In the genomic region with DNA sequence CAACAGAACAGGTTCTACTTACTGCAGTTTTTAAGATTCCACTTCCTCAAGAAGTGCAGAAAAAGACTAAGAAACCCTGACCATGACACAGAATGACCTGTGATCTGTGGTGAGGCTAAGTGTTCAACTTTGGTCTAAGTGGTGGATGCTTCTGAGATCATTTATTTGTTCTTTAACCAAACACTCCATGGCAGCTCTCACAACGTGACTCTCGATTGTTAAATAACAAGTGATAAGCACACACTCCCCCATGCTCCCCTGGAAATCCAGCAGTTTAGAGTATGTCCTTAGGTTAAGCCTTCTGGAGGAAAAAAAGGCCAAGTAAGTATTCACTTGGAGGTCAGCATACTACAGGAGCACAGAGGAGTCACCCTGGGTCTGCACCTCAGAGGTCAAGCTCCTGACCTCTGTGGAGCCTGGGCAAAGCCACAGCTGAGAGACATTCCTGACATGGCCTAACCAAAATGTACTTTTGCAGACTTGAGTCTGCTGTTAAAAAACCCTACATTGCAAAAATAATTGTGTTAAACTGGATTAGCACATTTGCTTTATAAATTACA, we compare ENCODE assay signal across 29 mouse cellular contexts. TPM values are rescaled to one million over a fixed set of nuclear protein-coding genes. Genes with fewer than 3 reads are reported as not detected.
DNase-seq lines count a peak whose midpoint lies in the region; ATAC-seq and TF ChIP-seq lines count a peak whose summit lies in the region.
"Had no signal": no experiment of that assay in that cellular context is flagged by ENCODE, and none has a peak within 500 bp of the region (broad histone marks: within the 10 kb centered on the region; RNA-seq: fewer than 3 reads in every experiment).

No protein-coding gene starts in this region.

- H3K4me2 ChIP-seq in liver, postnatal 0 days (ENCODE audit: low read depth, low read length) = no peak overlapping the region
- H3K4me2 ChIP-seq in liver, embryonic 12.5 days = no peak overlapping the region
- no peak overlapping the region for H3K4me2 ChIP-seq in midbrain, embryonic 13.5 days (replicated peaks)
- H3K4me2 ChIP-seq: forebrain, embryonic 13.5 days; heart, embryonic 11.5 days; hindbrain, embryonic 15.5 days; limb, embryonic 13.5 days; midbrain, embryonic 15.5 days; neural tube, embryonic 15.5 days; stomach, embryonic 15.5 days had no signal

- H3K9me3 ChIP-seq in heart, embryonic 10.5 days = no peaks in the 10 kb centered on the region
- no peaks in the 10 kb centered on the region for H3K9me3 ChIP-seq in liver, postnatal 0 days (ENCODE audit: low read length)
- no peaks in the 10 kb centered on the region for H3K9me3 ChIP-seq in liver, embryonic 12.5 days (replicated peaks)
- no peaks in the 10 kb centered on the region for H3K9me3 ChIP-seq in midbrain, embryonic 10.5 days (replicated peaks)
- H3K9me3 ChIP-seq in midbrain, embryonic 13.5 days = no peaks in the 10 kb centered on the region
- H3K9me3 ChIP-seq: forebrain, embryonic 13.5 days; hindbrain, embryonic 15.5 days; limb, embryonic 13.5 days; midbrain, embryonic 15.5 days; neural tube, embryonic 15.5 days; stomach, embryonic 15.5 days had no signal

- no peak overlapping the region for H3K9ac ChIP-seq in liver, postnatal 0 days (replicated peaks)
- H3K9ac ChIP-seq in liver, embryonic 12.5 days = no peak overlapping the region
- H3K9ac ChIP-seq in midbrain, embryonic 13.5 days (replicated peaks) = no peak overlapping the region
- H3K9ac ChIP-seq: hindbrain, embryonic 15.5 days; limb, embryonic 13.5 days; liver, embryonic 14.5 days; midbrain, embryonic 15.5 days; neural tube, embryonic 15.5 days; stomach, embryonic 15.5 days had no signal

- H3K27ac ChIP-seq in heart, embryonic 10.5 days = no peak overlapping the region
- H3K27ac ChIP-seq in liver, postnatal 0 days (ENCODE audit: low read depth) = no peak overlapping the region
- no peak overlapping the region for H3K27ac ChIP-seq in liver, embryonic 12.5 days
- no peak overlapping the region for H3K27ac ChIP-seq in midbrain, embryonic 10.5 days (replicated peaks)
- no peak overlapping the region for H3K27ac ChIP-seq in midbrain, embryonic 13.5 days
- H3K27ac ChIP-seq: forebrain, embryonic 13.5 days; hindbrain, embryonic 15.5 days; limb, embryonic 13.5 days; liver, embryonic 14.5 days; midbrain, embryonic 15.5 days; neural tube, embryonic 15.5 days; stomach, embryonic 15.5 days had no signal

- H3K36me3 ChIP-seq in heart, embryonic 10.5 days = peaks cover 22% of the 10 kb centered on the region
- peaks cover 3% of the 10 kb centered on the region; the same call in 1 of the 2 replicates for H3K36me3 ChIP-seq in liver, postnatal 0 days (replicated peaks; ENCODE audit: insufficient read depth, low read length)
- H3K36me3 ChIP-seq in liver, embryonic 12.5 days = peaks cover 7% of the 10 kb centered on the region; the same call in 1 of the 2 replicates
- peaks cover 12% of the 10 kb centered on the region for H3K36me3 ChIP-seq in midbrain, embryonic 10.5 days
- H3K36me3 ChIP-seq in midbrain, embryonic 13.5 days = peaks cover 15% of the 10 kb centered on the region

- intact Hi-C loops in heart, postnatal 14 days (cut with DNase I) = loop anchor here (10.0 kb wide), 1 partner anchor 394 kb away; no protein-coding TSS in a partner anchor

- peak; percentile 30 for DNase-seq in heart, embryonic 10.5 days (ENCODE audit: low spot score)
- DNase-seq in heart, postnatal 14 days = no peak
- DNase-seq in liver, postnatal 0 days = no peak
- peak; percentile 10 for DNase-seq in midbrain, embryonic 10.5 days (ENCODE audit: low spot score)
- peak; percentile 62 for DNase-seq in yolk sac, embryonic 10.5 days (ENCODE audit: low spot score)
- no peak for DNase-seq in testis, postnatal 10 days (ENCODE audit: low spot score)
- DNase-seq: adrenal gland, postnatal 10 days; cerebellum, adult 11 months; cerebellum, adult 9-10 months; cerebellum, postnatal 36 days; gastrocnemius, postnatal 14 days; kidney, adult 8-10 months; kidney, postnatal 14 days; retina, postnatal 1 day; right cerebral cortex, postnatal 14 days; thymus, adult 18-20 months; thymus, postnatal 25 days had no signal

- peaks cover 37% of the 10 kb centered on the region for H3K4me1 ChIP-seq in heart, embryonic 10.5 days
- peaks cover 17% of the 10 kb centered on the region for H3K4me1 ChIP-seq in liver, postnatal 0 days (ENCODE audit: insufficient read depth)
- no peaks in the 10 kb centered on the region for H3K4me1 ChIP-seq in liver, embryonic 12.5 days
- H3K4me1 ChIP-seq in midbrain, embryonic 10.5 days = peaks cover 22% of the 10 kb centered on the region
- 0 out of 2 replicates have a peak, but pooled peaks cover 6% of the 10 kb centered on the region for H3K4me1 ChIP-seq in midbrain, embryonic 13.5 days (replicated peaks)
- H3K4me1 ChIP-seq: limb, embryonic 13.5 days; neural tube, embryonic 15.5 days; stomach, embryonic 15.5 days had no signal

- TF ChIP-seq EP300 in liver, postnatal 0 days (IDR thresholded peaks at IDR 0.05; ENCODE audit: low read depth) = no peak

- H3K4me3 ChIP-seq in heart, embryonic 10.5 days = no peak overlapping the region
- H3K4me3 ChIP-seq in liver, postnatal 0 days (ENCODE audit: low read depth, low read length) = no peak overlapping the region
- H3K4me3 ChIP-seq in liver, embryonic 12.5 days = no peak overlapping the region
- H3K4me3 ChIP-seq in midbrain, embryonic 10.5 days = no peak overlapping the region
- no peak overlapping the region for H3K4me3 ChIP-seq in midbrain, embryonic 13.5 days (replicated peaks)
- H3K4me3 ChIP-seq: forebrain, embryonic 13.5 days; hindbrain, embryonic 15.5 days; limb, embryonic 13.5 days; midbrain, embryonic 15.5 days; neural tube, embryonic 15.5 days; stomach, embryonic 15.5 days had no signal

- peaks cover 6% of the 10 kb centered on the region; the same call in 1 of the 2 replicates for H3K27me3 ChIP-seq in heart, embryonic 10.5 days (ENCODE audit: insufficient read depth, poor library complexity, severe bottlenecking)
- no peaks in the 10 kb centered on the region for H3K27me3 ChIP-seq in liver, postnatal 0 days (ENCODE audit: insufficient read depth, low read length)
- no peaks in the 10 kb centered on the region for H3K27me3 ChIP-seq in liver, embryonic 12.5 days (replicated peaks)
- no peaks in the 10 kb centered on the region for H3K27me3 ChIP-seq in midbrain, embryonic 10.5 days (ENCODE audit: low read depth, poor library complexity, severe bottlenecking)
- no peaks in the 10 kb centered on the region for H3K27me3 ChIP-seq in midbrain, embryonic 13.5 days
- H3K27me3 ChIP-seq: forebrain, embryonic 13.5 days; hindbrain, embryonic 15.5 days; limb, embryonic 13.5 days; midbrain, embryonic 15.5 days; neural tube, embryonic 15.5 days; Patski; stomach, embryonic 15.5 days had no signal

- 28% methylated on average over 2 of the region's 2 CpGs for WGBS in heart, embryonic 10.5 days
- WGBS in liver, postnatal 0 days (ENCODE audit: insufficient replicate concordance) = 47% methylated on average over 2 of the region's 2 CpGs
- WGBS in liver, embryonic 12.5 days (ENCODE audit: insufficient replicate concordance) = 48% methylated on average over 2 of the region's 2 CpGs
- 33% methylated on average over 2 of the region's 2 CpGs for WGBS in midbrain, embryonic 10.5 days
- WGBS in midbrain, embryonic 13.5 days = 46% methylated on average over 2 of the region's 2 CpGs

- ATAC-seq in liver, postnatal 0 days = peak; percentile 58
- no peak for ATAC-seq in liver, embryonic 12.5 days
- no peak for ATAC-seq in midbrain, embryonic 13.5 days
- ATAC-seq: forebrain, embryonic 13.5 days; inflammation-experienced regulatory T-cells, adult 6 months; midbrain, embryonic 15.5 days; Patski had no signal

- TF ChIP-seq CTCF in liver, postnatal 0 days (IDR thresholded peaks at IDR 0.05; ENCODE audit: low read depth) = no peak

RNA-seq across cellular contexts. Expression of a gene that starts 53.1 kb away (rescaled TPM):
- polyA plus RNA-seq in heart, embryonic 10.5 days (2016; fragmentation: Nextera tagmentation; extraction: Ambion mirVana) = 31.2 and 32.8 TPM in 2 replicates
- total RNA-seq in heart, postnatal 14 days (2021) = 10 to 100 TPM; 11.9 to 13.7 TPM
- 12.5 and 12.6 TPM in 2 replicates for polyA plus RNA-seq in liver, postnatal 0 days (2015; fragmentation: Nextera tagmentation; extraction: Ambion mirVana)
- polyA plus RNA-seq in liver, embryonic 12.5 days (2016; fragmentation: Nextera tagmentation; extraction: Ambion mirVana) = 10.8 and 11.7 TPM in 2 replicates
- polyA plus RNA-seq in midbrain, embryonic 10.5 days (2016; fragmentation: Nextera tagmentation; extraction: Ambion mirVana) = 40.8 and 42.9 TPM in 2 replicates
- polyA plus RNA-seq in midbrain, embryonic 13.5 days (2015; fragmentation: Nextera tagmentation; extraction: Ambion mirVana) = 44.7 and 47.3 TPM in 2 replicates

Comparison
In these comparisons a context has a peak if more than half of its experiments do, and no peak if none do; other contexts are left out.
1. DNase-seq: peak in heart, embryonic 10.5 days (single experiment), midbrain, embryonic 10.5 days (single experiment) and yolk sac, embryonic 10.5 days (single experiment); none in heart, postnatal 14 days (0 of 2), liver, postnatal 0 days (single experiment) and testis, postnatal 10 days (single experiment).